Mouse (Mus musculus) v-Abl transformed pro-B cells (cell line): Measurements from ENCODE around the gene Tmcc1.

Source experiments
- in situ Hi-C, 2 experiments: fragments of 400-800 bp; cut with MboI; formaldehyde crosslinking; loops; one replicate each; pipeline ENCODE4 v1.15.1; 2025; ENCODE audit not compliant: unreplicated experiment in 2 of 2

Gene Tmcc1

DNA sequence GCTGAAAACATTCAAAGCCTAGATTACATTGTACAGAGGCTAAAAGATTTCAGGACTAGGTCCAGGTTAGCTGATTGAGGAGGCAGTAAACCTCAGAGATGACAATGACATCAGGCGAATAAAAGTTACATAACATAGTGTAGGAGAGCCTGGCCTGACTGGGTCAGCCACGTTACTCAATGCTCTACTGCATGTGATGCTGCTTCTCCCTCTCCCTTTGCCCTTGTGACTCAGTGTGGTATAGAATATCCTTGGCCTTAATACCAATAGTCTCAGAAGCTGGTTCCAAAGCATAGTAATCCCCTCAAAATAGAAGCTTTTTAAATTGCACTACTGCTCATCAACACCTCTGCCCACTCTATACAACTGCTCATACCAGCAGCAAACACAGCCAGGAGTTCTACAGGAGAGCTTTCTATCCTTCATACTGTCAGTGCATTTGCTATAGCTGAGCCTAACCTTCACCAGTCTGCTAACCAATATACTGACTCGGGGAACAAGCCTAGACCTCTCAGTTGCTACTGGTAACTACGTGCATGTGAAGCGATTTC, 155.9 kb downstream of the Tmcc1 start:
- in situ Hi-C loops: no loop called here

DNA sequence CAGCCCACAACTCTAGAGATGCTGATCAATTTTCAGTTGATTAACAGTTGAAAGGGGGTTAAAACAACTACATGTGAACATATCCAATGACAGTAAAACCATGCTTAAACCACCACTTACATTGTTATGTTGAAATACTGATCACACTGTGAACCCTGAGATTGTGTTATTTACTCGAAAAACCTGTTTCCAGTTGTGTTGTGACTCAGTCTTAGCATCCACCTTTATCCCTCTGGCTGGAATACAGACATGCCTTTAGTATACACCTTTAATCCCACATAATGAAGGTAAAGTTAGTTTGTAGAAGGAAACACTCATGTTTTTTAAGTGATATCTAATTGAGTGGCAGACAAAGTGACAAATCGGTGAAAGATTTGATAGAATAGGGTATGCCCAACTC, 156.7 kb downstream of the Tmcc1 start:
- in situ Hi-C loops: no loop called here

DNA sequence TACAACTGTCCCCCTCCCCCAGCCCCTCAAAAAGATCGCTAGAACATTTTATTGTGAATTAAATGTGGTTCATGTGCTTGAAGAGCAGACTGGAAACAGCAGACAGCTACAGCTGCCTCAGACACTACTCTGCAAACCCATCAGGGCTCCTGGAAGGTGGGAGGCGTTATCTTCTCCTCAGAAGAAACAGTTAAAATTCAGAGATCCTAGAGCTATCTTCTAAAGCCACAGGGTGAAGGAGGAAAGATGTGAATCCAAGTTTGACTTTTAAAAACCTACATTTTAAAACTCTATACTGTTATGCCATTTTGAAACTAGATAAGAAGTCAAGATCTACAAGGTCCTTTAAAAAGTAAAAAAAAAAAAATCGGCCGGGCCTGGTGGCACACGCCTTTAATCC, 162.2 kb downstream of the Tmcc1 start:
- in situ Hi-C loops: no loop called here

DNA sequence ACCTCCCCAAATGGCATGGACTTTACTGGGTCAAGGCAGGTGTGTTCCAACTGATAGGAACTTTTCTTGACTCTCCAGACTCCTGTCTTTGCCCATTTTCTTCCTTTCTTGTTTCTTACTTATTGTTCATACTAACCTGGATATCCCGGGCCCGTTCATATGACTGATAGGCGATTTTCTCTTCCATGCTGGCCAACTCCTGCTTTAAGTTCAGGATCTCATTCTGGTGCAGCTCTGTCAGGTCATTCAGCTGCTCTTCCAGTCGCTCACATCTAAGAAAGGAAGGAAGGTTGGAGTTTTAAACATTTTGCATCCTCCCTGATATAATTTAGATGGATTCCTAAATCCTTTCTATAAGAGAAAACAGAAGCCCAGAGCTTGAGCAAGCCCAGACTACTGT, 168.6 kb downstream of the Tmcc1 start:
- in situ Hi-C loops: loop anchor here in 1 of 2 experiments (25.0 kb wide), 2 partner anchors 213 to 1813 kb away; partner anchors contain the start of gene Zfp637

DNA sequence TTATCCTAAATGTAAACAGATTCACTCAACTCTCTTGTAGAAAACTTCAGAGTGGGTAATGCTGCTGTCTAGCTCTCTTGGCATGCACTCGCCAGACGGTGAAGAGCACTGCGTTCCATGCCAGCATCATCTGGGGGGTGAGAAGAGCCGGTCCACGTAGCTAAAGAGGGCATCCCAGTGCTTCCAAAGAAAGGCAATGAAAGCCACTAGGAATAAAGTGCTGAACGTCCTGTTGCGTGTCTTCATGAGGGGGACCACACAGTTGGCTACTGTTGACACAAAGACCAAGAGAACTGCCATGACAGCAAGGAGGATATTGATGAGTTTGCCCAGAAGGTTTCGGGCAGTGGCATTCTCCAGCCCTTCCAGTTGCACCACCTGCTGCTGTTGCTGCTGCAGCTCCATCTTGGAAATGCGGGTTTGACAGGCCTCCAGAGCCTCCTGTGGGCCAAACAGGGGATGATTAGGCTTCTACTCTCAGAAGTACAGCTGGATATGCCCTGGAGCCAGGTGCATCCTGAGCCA, 171.3 kb downstream of the Tmcc1 start:
- in situ Hi-C loops: loop anchor here in 1 of 2 experiments (25.0 kb wide), 2 partner anchors 215 to 1815 kb away; partner anchors contain the start of gene Zfp637

DNA sequence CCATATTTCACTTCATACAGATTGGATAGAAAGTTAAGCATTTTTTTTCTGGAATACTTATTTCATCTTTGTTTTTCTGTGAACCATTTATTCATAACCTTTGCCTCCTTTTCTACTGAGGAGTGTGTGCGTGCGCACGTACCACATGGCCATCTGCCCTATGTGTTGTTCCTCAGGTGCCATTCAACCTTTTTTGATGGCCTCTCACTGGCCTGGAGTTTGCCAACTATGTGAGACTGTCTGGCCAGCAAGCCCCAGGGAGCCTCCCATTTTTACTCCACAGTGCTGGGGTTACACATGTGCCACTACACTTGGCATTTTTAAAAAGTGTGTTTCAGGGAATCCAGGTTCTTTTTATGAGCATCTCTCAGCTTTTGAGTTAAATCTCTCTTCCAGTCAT, 177.4 kb downstream of the Tmcc1 start:
- in situ Hi-C loops: loop anchor here (10.0 to 25.0 kb wide), 3 partner anchors 189 to 1821 kb away; partner anchors contain the start of genes Washc2 (in 1 of the 2) and Zfp637 (in 1 of the 2)

DNA sequence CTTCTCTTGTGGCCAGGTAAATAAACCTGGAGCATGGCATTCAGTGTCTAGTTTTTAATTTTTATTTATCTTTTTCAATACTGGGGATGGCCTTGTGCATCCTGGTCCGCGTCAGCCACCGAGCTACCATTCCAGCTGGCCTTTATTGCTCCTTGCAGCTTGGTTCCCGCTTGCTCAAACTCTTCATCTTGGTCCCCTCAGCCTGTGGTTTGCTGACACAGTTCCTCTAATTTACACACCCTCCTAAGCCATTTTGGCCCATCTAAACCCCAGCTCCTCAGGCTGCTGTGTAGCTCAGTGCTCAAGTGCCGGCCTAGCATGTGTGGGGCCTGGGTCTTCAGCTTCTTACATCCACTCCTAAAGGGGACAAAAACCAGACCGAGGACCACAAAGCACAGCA, 179.2 kb downstream of the Tmcc1 start:
- in situ Hi-C loops: loop anchor here (5.0 to 25.0 kb wide), 8 partner anchors 113 to 1823 kb away; partner anchors contain the start of genes Washc2 (in 1 of the 2) and Zfp637 (in 1 of the 2)

DNA sequence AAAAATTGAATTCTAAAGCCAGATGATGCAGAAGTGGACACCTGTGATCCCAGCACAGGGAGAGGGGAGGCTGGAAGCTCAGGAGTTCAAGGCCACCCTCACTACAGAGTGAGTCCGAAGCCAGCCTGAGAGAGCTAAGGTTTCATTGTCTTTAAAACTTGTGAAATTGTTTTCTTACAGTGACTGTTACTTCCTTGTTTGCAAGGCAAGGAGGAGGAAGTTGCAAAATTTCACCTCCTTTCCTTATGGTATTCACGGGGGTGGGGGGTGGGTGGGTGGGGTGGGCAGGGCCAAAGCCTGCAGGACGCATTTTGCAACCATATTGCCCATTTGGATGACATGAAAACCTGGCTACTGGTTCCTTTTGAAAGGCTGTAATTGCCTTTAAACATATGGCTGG, 179.6 kb downstream of the Tmcc1 start:
- in situ Hi-C loops: loop anchor here (5.0 to 25.0 kb wide), 8 partner anchors 114 to 1824 kb away; partner anchors contain the start of genes Washc2 (in 1 of the 2) and Zfp637 (in 1 of the 2)

DNA sequence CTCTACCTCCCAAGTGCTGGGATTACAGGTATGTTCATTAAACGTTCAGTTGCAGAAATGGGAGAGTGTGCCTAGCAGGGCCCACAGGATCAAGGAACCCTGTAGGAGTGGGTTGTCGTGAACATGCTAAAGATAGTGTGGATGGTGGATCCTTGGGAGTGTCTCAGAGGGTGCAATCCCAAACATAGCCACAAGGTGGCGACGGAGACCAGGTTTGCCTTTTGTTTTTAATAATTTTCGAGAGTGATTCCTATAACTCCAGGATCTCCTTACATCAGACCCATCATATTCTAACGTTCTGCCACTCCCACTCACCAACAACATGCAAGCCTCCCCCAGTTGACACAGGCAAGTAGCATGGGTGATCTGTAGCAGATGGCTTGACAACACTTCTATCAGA, 182.7 kb downstream of the Tmcc1 start:
- in situ Hi-C loops: loop anchor here (5.0 to 25.0 kb wide), 8 partner anchors 117 to 1827 kb away; partner anchors contain the start of genes Washc2 (in 1 of the 2) and Zfp637 (in 1 of the 2)

DNA sequence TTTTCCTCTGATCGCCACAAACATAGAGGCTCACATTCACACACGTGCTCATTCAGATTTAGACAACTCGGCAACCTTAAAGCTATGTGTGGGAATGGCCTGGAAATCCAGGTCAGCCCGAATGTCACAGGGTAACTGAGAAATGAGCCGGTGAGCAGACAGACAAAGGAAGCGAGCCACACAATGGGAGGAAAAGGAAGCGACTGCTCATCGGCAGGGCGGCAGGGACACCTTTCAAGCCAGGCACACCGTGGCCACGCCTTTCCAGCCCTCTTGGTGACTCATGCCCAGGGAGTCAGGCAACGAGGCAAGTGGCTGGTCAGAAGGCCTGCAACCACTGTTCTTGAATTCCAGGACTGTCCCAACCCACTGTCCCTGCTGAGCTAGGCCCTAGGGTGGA, 183.9 kb downstream of the Tmcc1 start:
- in situ Hi-C loops: loop anchor here (5.0 to 25.0 kb wide), 3 partner anchors 107 to 1828 kb away; partner anchors contain the start of gene Zfp637 (in 1 of the 2)

DNA sequence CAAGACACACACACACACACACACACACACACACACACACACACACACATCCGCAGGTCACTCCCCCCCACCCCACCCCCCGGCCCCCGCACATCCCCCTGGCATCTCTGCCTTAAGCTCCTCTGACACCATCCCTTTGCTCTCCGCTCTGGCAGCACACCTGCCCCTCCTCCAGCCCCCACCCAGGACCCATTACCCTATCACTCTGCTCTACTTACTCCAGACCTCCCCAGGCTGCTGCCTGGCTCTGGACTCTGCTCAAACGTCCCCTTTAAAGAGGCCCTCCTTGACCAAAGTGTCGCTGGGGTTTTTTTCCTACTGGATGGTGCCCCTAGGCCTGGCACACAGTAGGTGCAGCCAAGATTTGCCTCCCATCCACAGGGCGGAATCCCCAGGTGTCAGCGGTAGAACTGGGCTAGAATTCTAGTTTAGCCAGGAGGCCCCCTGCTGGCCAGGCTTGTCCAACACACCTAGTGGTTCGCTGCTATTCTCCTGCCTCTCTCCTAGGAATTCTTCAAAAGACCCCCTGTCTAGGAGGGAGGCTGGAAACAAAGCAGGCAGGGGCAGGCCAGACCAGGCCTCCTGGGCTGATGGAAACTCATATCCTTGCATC, 185.6 kb downstream of the Tmcc1 start:
- in situ Hi-C loops: loop anchor here (5.0 to 25.0 kb wide), 3 partner anchors 105 to 1830 kb away; partner anchors contain the start of gene Zfp637 (in 1 of the 2)

DNA sequence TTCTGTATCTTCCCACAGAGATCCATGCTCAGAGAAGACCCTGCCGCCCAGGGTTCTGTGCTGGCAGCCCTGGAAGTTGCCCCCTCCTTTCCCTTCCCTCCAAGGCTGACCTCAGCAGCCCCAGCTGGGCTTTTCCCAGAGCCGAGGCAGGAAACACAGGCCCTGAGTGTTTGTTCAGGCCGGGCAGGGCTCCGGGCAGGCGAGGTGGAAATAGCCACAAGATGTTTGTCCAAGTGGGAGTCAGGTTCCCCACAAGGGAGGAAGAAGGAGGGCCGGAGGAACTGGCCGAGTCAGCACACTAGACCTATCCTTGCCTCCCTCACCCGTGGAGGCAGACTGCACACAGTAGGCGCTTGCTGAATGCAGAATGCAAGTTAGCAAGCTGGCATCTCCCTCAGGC, 186.6 kb downstream of the Tmcc1 start:
- in situ Hi-C loops: loop anchor here (5.0 to 25.0 kb wide), 3 partner anchors 104 to 1831 kb away; partner anchors contain the start of gene Zfp637 (in 1 of the 2)

DNA sequence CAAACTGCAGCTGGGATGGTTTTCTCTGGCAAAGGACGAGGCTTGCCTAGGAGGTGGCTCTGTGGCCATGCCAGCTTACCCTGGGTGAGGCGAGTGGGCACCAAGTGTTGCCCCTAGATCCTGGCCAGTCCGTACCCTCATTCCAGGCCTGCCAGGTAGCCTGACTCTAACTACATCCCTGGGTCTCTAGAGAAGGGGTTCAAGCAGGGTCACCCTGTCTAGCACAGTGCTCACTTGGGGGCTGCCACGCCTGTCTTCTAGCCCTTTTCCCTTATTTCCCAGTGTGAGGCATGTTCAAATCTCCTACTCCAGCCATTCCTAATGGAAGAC, 187.4 kb downstream of the Tmcc1 start:
- in situ Hi-C loops: loop anchor here (5.0 to 25.0 kb wide), 3 partner anchors 104 to 1831 kb away; partner anchors contain the start of gene Zfp637 (in 1 of the 2)

DNA sequence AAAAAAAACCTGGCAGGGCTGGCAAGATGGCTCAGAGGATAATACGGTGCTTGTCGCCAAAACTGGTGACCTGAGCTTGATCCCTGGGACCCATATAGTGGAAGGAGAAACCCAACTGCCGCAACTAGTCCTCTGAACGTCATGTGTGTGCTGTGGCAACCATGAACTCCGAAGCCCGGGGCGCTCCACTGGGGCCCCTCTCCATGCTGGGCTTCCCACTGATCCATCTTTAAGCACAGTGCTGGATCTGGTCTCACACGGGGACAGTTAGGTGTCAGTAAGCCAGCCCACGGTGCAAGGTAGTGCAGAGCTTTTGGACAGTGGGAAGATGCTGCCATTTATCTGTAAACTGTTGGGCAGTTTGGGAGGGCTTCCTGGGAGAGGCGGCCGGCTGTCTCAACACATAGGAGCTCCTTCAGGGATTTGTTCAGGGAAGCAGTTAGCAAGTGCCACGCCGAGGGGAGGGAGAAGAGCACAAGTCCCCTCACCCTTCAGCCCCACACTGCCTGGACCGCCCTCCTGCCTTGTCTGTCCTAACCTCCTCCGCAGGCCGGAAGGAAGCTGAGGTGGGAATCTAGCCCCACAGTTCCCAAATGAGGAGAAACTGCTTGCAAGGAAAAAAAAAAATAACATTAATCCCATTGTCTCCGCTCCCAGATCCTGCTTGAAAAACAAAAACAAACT, 187.9 kb downstream of the Tmcc1 start:
- in situ Hi-C loops: loop anchor here (5.0 to 25.0 kb wide), 3 partner anchors 103 to 1832 kb away; partner anchors contain the start of gene Zfp637 (in 1 of the 2)

DNA sequence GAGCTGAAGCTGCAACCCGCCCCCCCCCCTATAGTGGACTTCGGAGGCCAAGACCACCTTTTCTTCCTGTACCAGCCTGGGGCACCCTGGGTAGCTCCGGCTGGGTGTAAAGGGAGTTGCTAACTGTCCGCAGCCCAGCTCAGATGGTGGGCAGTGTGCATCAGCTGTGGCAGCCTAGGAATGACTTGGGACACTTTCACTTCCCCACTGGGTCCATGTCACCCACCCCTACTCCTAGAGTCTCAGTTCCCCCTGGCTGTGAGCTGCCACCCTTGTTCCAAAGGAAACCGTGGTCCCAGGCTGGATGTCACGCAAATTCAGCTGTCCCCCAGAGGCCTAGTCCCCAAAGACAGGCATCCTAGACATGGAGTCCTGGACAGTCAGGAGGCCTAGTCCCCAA, 188.6 kb downstream of the Tmcc1 start:
- in situ Hi-C loops: loop anchor here (5.0 to 25.0 kb wide), 3 partner anchors 102 to 1833 kb away; partner anchors contain the start of gene Zfp637 (in 1 of the 2)

DNA sequence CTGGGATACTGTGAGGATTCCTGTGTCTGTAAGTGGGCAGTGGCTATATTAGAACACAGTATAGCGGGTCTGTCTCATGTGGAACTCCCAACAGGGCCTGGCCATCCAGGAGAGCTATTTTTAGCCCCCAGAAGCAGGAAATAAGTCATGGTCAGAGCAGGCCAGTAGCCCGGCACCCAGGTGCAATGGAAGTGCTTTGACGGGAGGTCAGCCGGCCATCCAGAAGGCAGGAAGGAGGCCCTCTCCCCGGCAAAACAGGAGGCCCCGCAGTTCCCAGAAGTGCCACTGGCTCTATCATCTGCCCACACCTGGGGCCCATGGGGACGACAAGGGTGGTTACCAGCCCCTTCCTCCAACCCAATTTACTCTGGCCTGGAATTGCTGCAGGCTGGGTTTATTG, 189.2 kb downstream of the Tmcc1 start:
- in situ Hi-C loops: loop anchor here in 1 of 2 experiments (25.0 kb wide), 2 partner anchors 233 to 1833 kb away; partner anchors contain the start of gene Zfp637

DNA sequence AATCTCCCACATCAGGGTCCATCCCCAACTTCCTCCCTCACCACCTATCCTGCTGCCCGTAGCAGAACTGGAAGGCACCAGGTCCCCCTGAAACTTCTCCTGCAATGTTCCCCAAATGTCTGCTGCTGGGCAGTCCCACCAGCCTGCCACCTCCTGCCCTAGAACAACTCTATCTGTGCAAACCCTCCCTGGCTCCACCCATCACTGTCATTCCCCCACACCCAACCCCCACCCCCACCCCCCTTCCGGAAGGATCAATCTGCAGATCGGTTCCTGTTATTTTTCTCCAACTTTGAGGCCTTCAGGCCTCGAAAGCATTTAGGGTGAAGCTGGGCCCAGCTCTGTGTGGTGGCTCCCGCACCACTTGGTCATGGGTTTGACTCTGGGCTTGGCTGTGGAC, 189.8 kb downstream of the Tmcc1 start:
- in situ Hi-C loops: loop anchor here in 1 of 2 experiments (25.0 kb wide), 2 partner anchors 234 to 1834 kb away; partner anchors contain the start of gene Zfp637

DNA sequence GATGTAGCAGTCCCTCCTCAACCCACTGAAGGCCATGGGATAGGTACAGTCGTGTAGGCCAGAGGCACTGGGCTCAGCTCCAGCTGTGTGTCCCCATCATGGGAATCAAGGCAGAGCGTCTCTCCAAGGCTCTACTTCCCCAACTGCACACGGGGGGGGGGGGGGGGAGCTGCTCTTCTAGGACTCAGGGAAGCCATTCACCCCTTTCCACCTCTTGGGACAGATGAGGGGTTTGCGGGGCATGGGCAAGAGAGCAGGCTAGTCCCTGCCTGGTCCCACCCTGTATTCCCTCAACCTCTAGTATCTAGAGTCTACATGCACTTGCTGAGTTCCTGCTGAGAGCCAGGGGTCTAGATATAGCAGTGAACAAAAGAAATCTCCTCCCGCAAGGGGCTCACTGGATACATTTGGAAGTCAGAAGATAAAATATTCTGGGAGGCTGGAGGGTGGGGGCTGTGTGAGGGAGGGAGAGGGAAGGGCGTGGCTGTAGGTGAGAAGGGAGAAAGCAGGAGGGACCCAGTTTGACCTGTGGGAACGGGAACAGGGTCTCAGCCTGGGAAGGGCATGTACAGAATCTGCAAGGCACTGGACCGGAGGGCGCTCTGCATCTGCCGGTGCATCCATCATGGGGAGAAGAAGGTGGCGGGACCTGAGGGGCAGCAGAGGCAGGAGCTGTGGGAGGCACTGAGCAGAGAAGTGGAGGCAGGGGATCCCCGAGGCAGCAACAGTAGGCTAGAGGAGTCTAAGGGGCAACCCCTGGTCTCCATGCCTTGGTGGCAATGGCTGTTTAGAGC, 190.8 kb downstream of the Tmcc1 start:
- in situ Hi-C loops: loop anchor here in 1 of 2 experiments (25.0 kb wide), 2 partner anchors 235 to 1835 kb away; partner anchors contain the start of gene Zfp637

DNA sequence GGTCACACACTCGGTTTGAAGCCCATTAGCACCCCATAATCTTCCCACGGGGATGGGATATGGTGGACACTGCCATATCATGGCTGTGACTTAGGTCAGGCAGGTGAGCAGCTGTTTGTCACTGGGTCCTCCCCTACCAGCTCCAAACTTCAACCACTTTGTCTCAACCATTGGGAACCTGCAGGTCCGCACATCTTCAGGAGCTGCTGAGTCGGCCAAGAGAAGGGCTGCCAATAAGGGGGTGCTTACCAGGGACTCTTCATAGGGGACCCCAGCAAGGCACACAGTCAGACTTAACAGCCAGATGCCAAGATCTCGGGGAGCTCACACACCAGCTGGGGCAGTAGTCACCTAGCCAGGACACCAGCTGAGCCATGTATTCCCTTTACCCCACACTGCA, 192.4 kb downstream of the Tmcc1 start:
- in situ Hi-C loops: loop anchor here in 1 of 2 experiments (25.0 kb wide), 2 partner anchors 236 to 1836 kb away; partner anchors contain the start of gene Zfp637
